Mouse (Mus musculus) stomach, embryonic 15.5 days (tissue): ENCODE measurements around the gene Neu2. TPM values are rescaled to one million over a fixed set of nuclear protein-coding genes. Genes with fewer than 3 reads are reported as not detected.
A peak's percentile ranks its signal among the peaks of the same experiment; 100 is the strongest.

Source experiments
- ATAC-seq: fragments of 200-750 bp; cut with Nextera tagmentation; 2 replicates; pipeline ENCODE4 v1.8.0; 2017; ENCODE audit warnings: low read depth, moderate number of reproducible peaks, moderate TSS enrichment; ENCODE audit not compliant: insufficient read depth, low FRiP score
- H3K27ac ChIP-seq: fragments of 300-500 bp; sonication (generic); 2 replicates; pipeline ENCODE4 v1.5.1; 2015; ENCODE audit warnings: mild to moderate bottlenecking, inconsistent platforms
- H3K27me3 ChIP-seq: fragments of 300-500 bp; sonication (generic); replicated peaks from 2 replicates; pipeline ENCODE4 v1.6.1; 2015; ENCODE audit warnings: inconsistent platforms
- H3K36me3 ChIP-seq: fragments of 300-500 bp; sonication (generic); 2 replicates; pipeline ENCODE4 v1.6.1; 2015; ENCODE audit warnings: inconsistent platforms
- H3K4me1 ChIP-seq: fragments of 300-500 bp; sonication (generic); 2 replicates; pipeline ENCODE4 v1.6.1; 2015; ENCODE audit warnings: inconsistent platforms
- H3K4me2 ChIP-seq: fragments of 300-500 bp; sonication (generic); 2 replicates; pipeline ENCODE4 v1.6.1; 2015; ENCODE audit warnings: mild to moderate bottlenecking, inconsistent platforms
- H3K4me3 ChIP-seq: fragments of 300-500 bp; sonication (generic); replicated peaks from 2 replicates; pipeline ENCODE4 v1.5.1; 2015; ENCODE audit warnings: inconsistent platforms
- H3K9ac ChIP-seq: fragments of 300-500 bp; sonication (generic); 2 replicates; pipeline ENCODE4 v1.6.1; 2015; ENCODE audit warnings: inconsistent platforms
- H3K9me3 ChIP-seq: fragments of 300-500 bp; sonication (generic); 2 replicates; pipeline ENCODE4 v1.6.1; 2016; ENCODE audit warnings: inconsistent platforms
- WGBS: fragments of 180-500 bp; shearing (Covaris S2); methylation state at CpG from one replicate; pipeline ENCODE4 v1.1.7; 2015; 5-methylcytosine and 5-hydroxymethylcytosine counted together
- polyA plus RNA-seq: library from polyadenylated mRNA; unstranded; fragments of >200 nt; fragmentation: Nextera tagmentation; extraction: Ambion mirVana; gene quantifications from 2 replicates; pipeline ENCODE4 v1.2.1, GENCODE M21; 2015

Neu2 gene
- polyA plus RNA-seq, 1 experiment from 2014 or later: 2.7 TPM

- H3K9ac ChIP-seq: no peak overlapping the region
- H3K36me3 ChIP-seq: no peaks in the 10 kb centered on the region
- H3K4me2 ChIP-seq: no peak overlapping the region
- no peak overlapping the region for H3K27ac ChIP-seq
- ATAC-seq: no peak
- WGBS: 62% methylated on average over 6 of the region's 6 CpGs
- H3K4me1 ChIP-seq: peaks cover 17% of the 10 kb centered on the region
- H3K4me3 ChIP-seq: no peak overlapping the region
- H3K27me3 ChIP-seq: peaks cover 11% of the 10 kb centered on the region
- no peaks in the 10 kb centered on the region for H3K9me3 ChIP-seq
These were observed 1.8 kb upstream of the Neu2 start for GRCm38 (mm10) chr1:87507857-87508256.

DNA sequence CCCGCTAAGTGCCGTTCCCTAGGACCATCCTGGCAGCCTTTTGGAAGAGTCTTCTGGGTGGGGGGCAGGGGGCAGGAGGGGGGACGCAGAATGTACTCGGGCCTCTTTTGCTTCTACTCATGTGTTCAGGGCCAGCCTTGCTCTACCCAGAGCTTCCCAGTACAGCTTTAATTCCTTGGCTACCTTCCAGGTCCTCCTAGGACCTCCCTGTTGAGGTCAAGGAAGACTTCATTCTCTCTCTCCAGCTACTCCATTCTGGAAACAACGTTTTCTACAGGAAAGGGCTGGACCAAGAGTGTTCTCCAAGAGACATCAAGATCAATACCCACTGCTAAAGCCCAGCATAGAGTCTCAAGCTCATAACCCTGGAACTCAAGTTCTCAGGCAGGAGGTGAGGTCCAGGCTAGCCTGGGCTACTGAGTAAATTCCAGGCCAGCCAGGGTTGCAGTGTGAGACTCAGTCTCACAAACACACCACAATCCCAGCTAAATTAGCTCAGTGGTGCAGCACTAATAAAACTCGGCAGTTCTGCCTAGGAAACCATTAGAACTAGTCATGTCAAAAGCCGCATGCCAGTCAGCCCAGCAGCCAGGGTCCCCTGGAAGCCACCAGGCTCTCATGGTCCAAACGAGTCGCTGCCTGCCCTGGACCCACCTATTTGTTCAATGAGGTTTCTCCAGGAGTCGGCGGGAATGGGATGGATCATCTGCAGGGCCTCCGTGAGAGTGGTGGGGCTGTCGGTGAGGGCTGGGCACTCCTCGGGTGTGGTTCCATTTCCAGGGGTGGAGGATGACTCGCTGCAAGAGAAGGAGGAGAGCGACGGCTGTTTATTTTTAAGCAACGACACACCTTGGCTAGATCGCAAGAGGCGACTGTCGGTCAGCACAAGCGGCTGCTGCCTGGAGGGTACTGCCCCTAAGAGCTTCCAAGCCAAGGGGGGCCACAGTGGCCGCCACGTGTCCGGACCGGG is 813 bp upstream of the Neu2 start:
- Histone ChIP-seq H3K27me3 (peaks cover 11% of the 10 kb centered on the region), H3K4me3 (peak overlapping the region; percentile 69), H3K36me3 (no peaks in the 10 kb centered on the region), H3K4me1 (peaks cover 17% of the 10 kb centered on the region), H3K4me2 (peak overlapping the region; percentile 99), H3K27ac (no peak overlapping the region), H3K9me3 (no peaks in the 10 kb centered on the region), H3K9ac (no peak overlapping the region)
- ATAC-seq: no peak
- 18% methylated on average over 26 of the region's 26 CpGs for WGBS

GRCm38 (mm10) chr1:87510166-87510691 is 540 bp downstream of the Neu2 start:
- peak overlapping the region; percentile 69 for H3K4me3 ChIP-seq
- H3K27me3 ChIP-seq: peaks cover 11% of the 10 kb centered on the region
- peak overlapping the region; percentile 58 for H3K9ac ChIP-seq
- peak; percentile 72 for ATAC-seq
- no peak overlapping the region for H3K27ac ChIP-seq
- H3K9me3 ChIP-seq: no peaks in the 10 kb centered on the region
- H3K36me3 ChIP-seq: no peaks in the 10 kb centered on the region
- under 1% methylated on average over 58 of the region's 61 CpGs for WGBS
- peaks cover 17% of the 10 kb centered on the region for H3K4me1 ChIP-seq
- H3K4me2 ChIP-seq: peak overlapping the region; percentile 99

DNA sequence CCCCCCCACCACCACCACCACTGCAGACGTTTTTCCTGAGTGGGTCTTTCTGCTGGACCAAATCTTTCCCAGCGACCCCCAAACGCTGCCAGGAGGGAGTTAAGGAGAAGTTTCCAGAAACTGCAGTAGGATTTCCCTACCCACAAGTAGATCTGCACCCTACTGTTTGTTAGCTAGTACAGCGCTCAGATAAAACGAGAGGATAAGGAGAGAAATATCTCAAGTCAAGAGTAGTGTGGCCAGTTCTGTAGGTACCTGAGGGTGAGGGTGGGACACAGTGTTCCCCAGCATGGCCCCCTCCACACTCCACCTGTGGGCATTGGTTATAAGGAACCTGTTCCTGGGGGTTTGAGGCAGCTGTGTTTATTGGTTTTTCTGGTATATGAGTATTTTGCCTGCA is 1.2 kb downstream of the Neu2 start:
- peaks cover 11% of the 10 kb centered on the region for H3K27me3 ChIP-seq
- no peaks in the 10 kb centered on the region for H3K9me3 ChIP-seq
- 15% methylated on average over 5 of the region's 5 CpGs for WGBS
- H3K4me3 ChIP-seq: peak overlapping the region; percentile 69
- H3K27ac ChIP-seq: no peak overlapping the region
- no peak overlapping the region for H3K9ac ChIP-seq
- peaks cover 17% of the 10 kb centered on the region for H3K4me1 ChIP-seq
- H3K4me2 ChIP-seq: peak overlapping the region; percentile 99
- H3K36me3 ChIP-seq: no peaks in the 10 kb centered on the region
- ATAC-seq: no peak

- Histone ChIP-seq H3K4me1 (no peaks in the 10 kb centered on the region), H3K27me3 (no peaks in the 10 kb centered on the region), H3K27ac (no peak overlapping the region), H3K4me2 (no peak overlapping the region), H3K4me3 (no peak overlapping the region), H3K36me3 (no peaks in the 10 kb centered on the region), H3K9me3 (no peaks in the 10 kb centered on the region), H3K9ac (no peak overlapping the region)
- no peak for ATAC-seq
These were observed 10.8 kb downstream of the Neu2 start for GRCm38 (mm10) chr1:87520467-87520866.

GRCm38 (mm10) chr1:87521523-87521922 is 11.8 kb downstream of the Neu2 start:
- Histone ChIP-seq H3K27ac (no peak overlapping the region), H3K4me2 (no peak overlapping the region), H3K9ac (no peak overlapping the region), H3K4me1 (no peaks in the 10 kb centered on the region), H3K9me3 (no peaks in the 10 kb centered on the region), H3K36me3 (no peaks in the 10 kb centered on the region), H3K27me3 (no peaks in the 10 kb centered on the region), H3K4me3 (no peak overlapping the region)
- 68% methylated on average over 1 of the region's 1 CpGs for WGBS
- ATAC-seq: no peak

GRCm38 (mm10) chr1:87525041-87525440 is 15.4 kb downstream of the Neu2 start:
- WGBS: 89% methylated on average over 7 of the region's 7 CpGs
- H3K4me3 ChIP-seq: no peak overlapping the region
- H3K27me3 ChIP-seq: no peaks in the 10 kb centered on the region
- no peak for ATAC-seq
- no peaks in the 10 kb centered on the region for H3K9me3 ChIP-seq
- H3K36me3 ChIP-seq: no peaks in the 10 kb centered on the region
- H3K9ac ChIP-seq: no peak overlapping the region
- no peaks in the 10 kb centered on the region for H3K4me1 ChIP-seq
- H3K4me2 ChIP-seq: no peak overlapping the region
- H3K27ac ChIP-seq: no peak overlapping the region

GRCm38 (mm10) chr1:87527191-87527590 is 17.5 kb downstream of the Neu2 start:
- no peak overlapping the region for H3K27ac ChIP-seq
- no peak for ATAC-seq
- 85% methylated on average over 9 of the region's 9 CpGs for WGBS

DNA sequence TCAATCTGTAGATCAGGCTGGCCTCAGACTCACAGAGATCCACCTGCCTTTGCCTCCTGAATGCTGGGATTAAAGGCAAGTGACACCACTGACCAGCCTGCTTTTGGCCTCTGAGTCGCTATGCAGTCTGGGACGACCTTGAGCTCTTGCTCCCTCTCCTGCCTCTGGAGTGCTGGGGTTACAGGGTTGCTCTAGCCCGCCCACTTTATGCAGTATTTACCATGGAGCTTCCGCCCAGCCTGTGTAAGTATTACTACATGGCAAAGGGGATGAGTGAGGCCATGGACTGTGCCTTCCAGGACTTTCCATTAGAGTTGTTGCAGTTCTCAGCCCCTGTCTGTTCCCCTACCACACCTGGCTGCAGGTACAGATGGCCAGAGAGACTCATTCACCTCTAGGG is 22.7 kb downstream of the Neu2 start:
- H3K4me2 ChIP-seq: no peak overlapping the region
- 70% methylated on average over 4 of the region's 4 CpGs for WGBS
- ATAC-seq: no peak
- no peaks in the 10 kb centered on the region for H3K36me3 ChIP-seq
- no peak overlapping the region for H3K27ac ChIP-seq
- H3K9ac ChIP-seq: no peak overlapping the region
- H3K27me3 ChIP-seq: no peaks in the 10 kb centered on the region
- H3K4me3 ChIP-seq: no peak overlapping the region
- H3K9me3 ChIP-seq: no peaks in the 10 kb centered on the region
- no peaks in the 10 kb centered on the region for H3K4me1 ChIP-seq

More at GRCm38 (mm10) chr1:87527191-87527590, 17.5 kb downstream of the Neu2 start:
- no peaks in the 10 kb centered on the region for H3K36me3 ChIP-seq
- no peaks in the 10 kb centered on the region for H3K9me3 ChIP-seq
- H3K9ac ChIP-seq: no peak overlapping the region
- H3K27me3 ChIP-seq: no peaks in the 10 kb centered on the region
- H3K4me3 ChIP-seq: no peak overlapping the region
- H3K4me1 ChIP-seq: no peaks in the 10 kb centered on the region
- no peak overlapping the region for H3K4me2 ChIP-seq

DNA sequence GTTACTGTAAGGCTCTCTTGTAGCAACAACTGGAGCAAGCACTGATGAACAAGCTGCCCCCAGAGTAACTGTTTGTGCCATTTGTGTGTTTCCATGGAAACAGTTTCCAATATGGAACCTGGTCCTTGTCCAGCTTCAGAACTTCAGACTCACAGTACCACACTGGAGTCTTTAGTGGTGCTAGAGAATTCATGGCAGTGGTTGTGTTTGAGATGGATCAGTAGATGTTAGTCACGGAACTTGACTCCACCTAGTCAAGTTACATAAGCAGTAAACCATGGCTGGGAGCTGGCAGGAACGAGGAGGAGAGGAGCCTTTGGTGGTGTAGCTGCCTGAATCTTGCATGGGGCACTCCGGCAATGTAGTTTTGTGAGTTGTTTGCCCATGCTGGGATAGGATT is 24.4 kb downstream of the Neu2 start:
- Histone ChIP-seq H3K27ac (no peak overlapping the region), H3K9me3 (no peaks in the 10 kb centered on the region), H3K4me1 (no peaks in the 10 kb centered on the region), H3K9ac (no peak overlapping the region), H3K27me3 (no peaks in the 10 kb centered on the region), H3K4me2 (no peak overlapping the region), H3K36me3 (no peaks in the 10 kb centered on the region), H3K4me3 (no peak overlapping the region)
- ATAC-seq: no peak
- 78% methylated on average over 3 of the region's 3 CpGs for WGBS

- 95% methylated on average over 1 of the region's 1 CpGs for WGBS
- Histone ChIP-seq H3K4me1 (no peaks in the 10 kb centered on the region), H3K9me3 (no peaks in the 10 kb centered on the region), H3K4me2 (no peak overlapping the region), H3K4me3 (no peak overlapping the region), H3K27me3 (no peaks in the 10 kb centered on the region), H3K36me3 (no peaks in the 10 kb centered on the region), H3K9ac (no peak overlapping the region), H3K27ac (no peak overlapping the region)
- ATAC-seq: no peak
These were observed 27.3 kb downstream of the Neu2 start for GRCm38 (mm10) chr1:87537008-87537407.

DNA sequence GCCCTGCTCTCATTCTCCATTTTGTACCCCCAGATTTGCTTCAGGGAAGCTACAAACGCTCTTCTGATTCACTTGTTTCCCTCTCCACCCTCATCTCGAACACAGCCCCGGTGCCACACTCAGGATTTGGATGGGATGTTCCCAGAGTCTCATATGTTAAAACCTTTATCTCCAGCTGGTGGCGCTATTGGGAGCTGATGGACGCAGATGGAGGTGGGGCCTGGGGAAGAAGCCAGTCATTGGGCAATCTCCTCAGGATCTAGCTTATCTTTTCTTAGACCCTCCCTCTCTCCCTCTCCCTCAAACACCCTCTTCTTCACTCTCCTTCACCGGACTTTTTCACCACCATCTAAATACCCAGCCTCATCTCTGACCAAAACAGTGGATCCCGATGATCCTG is 31.9 kb downstream of the Neu2 start:
- Histone ChIP-seq H3K36me3 (no peaks in the 10 kb centered on the region), H3K4me2 (no peak overlapping the region), H3K27ac (no peak overlapping the region), H3K27me3 (no peaks in the 10 kb centered on the region), H3K9me3 (no peaks in the 10 kb centered on the region), H3K4me3 (no peak overlapping the region), H3K9ac (no peak overlapping the region), H3K4me1 (no peaks in the 10 kb centered on the region)
- WGBS: 36% methylated on average over 7 of the region's 7 CpGs
- no peak for ATAC-seq
